Mouse (Mus musculus) embryo, embryonic 10.5 days (tissue): ENCODE results near the gene Rasal1.

Source experiments
- DNase-seq: peaks from one replicate; pipeline ENCODE4 v3.0.0-alpha.2; 2015; ENCODE audit warnings: low spot score

The Rasal1 gene

DNA sequence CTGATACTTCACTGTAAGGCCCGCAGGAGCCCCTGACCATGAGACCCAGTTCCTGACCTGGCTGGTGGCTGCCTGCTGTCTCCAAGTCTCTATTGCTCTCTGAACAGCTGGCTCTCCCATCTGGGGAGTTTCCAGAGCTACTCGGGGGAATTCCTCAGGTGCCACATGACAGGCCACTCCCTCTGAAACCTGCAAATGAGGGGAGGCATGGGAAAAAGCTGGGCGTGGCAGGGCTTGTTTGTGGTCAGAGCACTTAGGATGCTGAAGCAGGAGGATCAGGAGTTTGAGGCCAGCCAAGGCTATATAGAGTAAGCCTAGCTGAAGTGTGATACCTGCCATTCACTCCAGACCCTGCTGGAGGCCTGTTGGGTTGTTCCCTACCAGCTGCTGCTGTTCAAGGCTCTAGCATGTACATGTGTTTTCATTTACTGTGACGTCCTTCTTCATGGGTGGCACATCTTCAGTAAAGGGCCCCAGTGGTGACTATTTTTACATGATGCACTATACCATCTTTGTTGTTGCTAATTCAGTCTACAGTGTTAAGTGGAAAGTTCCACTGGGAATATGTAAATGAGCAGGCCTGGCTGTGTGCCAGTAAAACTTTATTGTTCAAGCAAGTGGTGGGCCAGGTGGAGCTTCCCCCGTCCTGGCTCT, 26.3 kb upstream of the Rasal1 start:
- no peak for DNase-seq

DNA sequence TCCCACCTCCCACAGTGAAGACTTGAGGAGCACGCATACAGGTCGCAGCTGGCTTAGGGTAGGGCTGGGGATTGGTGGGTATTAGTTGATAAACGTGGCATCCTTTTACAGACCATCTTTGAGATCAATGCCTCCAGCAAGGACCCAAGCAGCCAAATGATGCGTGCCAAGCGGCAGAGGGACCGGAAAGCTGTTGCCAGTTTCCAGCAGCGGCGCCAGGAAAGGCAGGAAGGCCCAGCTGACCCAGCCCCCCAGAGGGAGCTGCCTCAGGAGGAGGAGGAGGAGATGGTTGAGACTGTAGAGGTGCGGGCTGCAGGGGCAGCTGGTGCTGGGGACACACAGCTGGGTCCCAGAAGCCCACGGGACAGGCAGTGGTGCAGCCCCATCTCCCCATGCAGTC, 24.2 kb upstream of the Rasal1 start:
- DNase-seq, result no peak

DNA sequence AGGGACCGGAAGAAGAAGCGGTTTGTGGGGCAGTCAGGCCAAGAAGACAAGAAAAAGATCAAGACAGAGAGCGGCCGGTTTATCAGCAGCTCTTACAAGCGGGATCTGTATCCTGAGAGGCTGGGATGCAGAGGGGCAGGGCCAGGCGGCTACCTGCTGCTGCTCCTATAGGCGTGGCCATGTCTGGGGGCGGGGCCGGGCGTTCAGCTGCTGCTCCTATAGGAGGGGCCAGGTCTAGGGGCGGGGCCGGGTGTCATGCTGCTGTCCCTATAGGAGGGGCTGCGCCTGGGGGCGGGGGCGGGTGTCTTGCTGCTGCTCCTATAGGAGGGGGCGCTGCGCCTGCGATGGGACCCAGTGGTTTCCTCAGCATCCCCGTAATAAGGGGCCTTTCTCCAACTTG, 22.2 kb upstream of the Rasal1 start:
- peak; percentile 68 for DNase-seq

DNA sequence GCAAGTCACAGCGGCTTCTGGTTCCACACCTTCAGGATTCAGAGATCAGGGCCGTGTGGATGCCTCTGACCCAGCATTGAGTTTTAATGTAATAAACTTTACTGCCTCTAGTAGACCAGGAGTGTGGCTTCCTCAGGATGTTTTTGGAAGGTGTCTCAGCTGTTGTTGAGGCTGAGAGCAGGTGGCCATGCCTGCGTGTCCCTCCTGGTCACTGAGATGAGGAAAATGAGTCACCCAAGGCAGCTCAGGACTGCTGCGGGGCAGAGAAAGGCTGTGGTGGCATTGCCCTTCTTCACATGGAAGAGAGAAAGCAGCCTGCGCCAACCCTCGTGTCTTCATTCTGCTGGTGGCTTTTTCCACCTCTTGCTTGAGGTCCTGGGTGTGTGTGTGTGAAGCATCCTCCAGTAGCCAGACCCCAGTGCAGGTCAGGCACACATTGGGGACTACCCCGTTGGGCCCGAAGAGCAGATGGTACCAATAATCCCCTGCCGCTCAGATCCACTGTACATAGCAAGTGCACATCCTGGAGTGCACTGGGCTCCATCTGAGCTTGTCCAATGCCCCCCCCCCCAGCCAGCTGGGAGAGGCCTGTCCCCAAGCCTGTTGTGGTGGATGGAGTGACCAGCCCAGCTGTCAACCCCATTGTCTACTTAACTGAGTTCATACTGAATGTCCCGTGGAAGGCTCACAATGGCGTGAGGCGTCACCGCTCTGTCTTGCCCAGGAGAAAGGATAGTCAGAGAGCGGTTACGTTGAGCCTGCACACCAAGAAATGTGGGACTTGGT, 20.9 kb upstream of the Rasal1 start:
- no peak for DNase-seq

DNA sequence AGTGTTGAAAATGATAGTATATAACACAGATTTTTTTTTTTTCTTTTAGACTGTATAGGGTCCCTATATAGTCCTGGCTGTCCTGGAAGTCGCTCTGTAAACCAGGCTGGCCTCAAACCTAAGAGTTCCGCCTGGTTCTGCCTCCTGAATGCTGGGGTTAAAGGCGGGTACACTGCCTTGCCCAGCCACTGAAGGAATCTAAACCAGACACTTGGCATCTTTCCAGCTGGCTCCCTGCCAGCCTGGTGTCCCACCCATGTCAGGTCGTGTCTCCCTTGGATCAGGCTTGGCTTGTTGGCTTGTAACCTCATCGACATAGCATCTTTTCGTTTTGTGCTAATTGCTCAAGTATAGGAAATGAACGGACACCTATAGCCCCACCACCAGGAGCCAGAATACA, 20.0 kb upstream of the Rasal1 start:
- DNase-seq, result no peak

DNA sequence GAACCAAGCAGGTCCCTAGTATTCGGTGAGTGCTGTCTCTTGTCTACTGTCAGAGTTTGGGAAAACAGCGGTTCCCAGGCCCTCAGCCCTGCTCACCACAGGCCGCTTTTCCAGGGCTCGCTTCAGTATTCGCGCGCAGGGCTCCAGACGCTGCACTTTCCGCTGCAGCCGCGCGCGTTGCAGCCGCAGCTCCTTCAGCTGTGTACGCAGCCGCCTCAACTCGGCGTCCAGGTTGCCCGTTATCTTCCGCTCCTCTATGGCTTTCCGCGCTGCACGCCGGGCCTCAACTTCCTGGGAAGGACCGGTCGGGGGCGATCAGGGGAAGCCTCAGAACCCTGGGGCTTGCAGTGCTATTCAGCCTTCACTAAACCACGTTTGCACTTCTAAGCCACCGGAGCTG, 17.5 kb upstream of the Rasal1 start:
- DNase-seq, result peak; percentile 41

DNA sequence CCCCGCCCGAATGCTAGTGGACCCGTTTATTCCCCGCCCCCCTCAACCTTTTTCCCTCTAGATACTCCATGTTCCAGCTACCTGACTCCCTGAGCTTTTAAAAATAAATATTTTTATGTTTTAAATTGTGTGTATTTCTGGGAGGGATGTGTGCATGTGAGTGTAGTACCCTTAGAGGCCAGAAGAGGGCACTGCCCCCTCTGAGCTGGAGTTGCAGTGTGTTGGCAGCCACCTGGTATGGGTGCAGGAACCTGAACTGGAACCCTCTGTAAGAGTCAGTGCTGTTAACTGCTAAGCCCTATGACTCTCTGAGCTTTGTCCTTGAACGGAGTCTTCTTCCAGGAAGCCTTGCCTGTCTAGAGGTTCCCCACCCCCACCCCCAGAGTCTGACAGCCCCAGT, 16.7 kb upstream of the Rasal1 start:
- DNase-seq, result no peak

DNA sequence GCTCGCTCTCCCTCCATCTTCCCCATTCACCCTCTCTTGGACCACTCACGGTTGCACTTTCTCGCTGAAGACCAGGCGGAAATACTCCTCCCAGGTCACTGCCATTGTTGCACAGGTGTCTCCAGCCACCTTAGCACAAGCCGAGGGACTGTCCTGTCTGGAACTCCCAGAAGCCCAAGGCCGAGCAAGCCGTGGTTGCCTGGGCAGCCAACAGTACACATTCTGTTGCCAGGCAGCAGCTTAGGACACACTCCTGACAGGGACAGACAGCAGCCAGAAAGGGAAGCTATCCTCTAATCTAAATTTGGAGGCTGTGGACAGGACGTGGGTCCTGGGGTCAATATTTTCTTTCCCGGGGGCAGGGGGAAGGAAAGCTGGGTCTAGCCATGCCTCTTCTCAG, 14.5 kb upstream of the Rasal1 start, which contains the start of gene Cfap73:
Cfap73 (minus strand) TSS at position 105 of the 400 bp plus-strand sequence.
- no peak for DNase-seq

DNA sequence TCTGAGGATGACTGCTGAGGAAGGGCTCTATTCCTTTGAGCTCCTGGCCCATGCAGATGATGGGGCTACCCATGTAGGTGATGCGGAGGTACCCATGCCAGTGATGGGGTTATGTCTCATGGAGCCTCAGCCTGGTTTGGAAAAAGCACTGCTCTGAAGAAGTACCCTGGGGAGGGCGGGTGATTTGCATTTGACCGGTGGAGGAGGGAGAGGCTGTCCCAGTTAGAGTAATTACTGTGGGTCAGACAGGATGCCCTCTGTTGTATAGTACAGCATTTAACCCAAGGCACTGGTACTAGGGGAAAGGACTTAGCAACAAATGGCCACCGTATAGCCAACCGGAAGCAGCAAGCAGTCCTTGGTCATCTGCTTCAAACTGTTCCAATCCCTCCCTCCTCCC, 13.8 kb upstream of the Rasal1 start:
- no peak for DNase-seq

DNA sequence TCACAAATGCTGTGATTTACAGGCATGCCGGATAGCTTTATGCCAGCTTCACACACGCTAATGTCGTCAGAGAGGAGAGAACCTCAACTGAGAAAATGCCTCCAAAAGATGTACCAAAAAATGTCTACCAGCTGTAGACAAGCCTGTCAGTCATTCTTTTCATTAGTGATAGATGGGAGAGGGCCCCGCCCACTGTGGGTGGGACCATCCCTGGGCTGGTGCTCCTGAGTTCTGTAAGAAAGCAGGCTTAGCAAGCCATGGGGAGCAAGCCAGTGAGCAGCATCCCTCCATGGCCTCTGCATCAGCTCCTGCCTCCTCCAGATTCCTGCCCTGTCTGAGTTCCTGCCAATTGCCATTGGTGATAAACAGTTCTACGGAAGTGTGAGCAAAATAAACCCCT, 13.0 kb upstream of the Rasal1 start:
- no peak for DNase-seq

DNA sequence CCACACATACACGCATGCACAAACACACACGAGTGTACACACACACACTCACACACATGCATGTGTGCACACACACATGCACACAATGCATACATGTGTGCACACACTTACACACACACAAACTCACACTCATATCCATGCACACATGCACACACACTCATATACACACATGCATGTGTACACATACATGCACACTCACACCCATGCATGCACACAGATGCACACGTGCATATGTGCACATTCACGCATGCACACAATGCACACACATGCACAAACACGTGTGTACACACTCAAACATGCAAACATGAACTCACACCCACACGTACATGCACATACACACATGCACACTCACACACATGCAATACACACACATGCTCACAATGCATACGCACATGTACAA, 8.5 kb upstream of the Rasal1 start:
- no peak for DNase-seq

DNA sequence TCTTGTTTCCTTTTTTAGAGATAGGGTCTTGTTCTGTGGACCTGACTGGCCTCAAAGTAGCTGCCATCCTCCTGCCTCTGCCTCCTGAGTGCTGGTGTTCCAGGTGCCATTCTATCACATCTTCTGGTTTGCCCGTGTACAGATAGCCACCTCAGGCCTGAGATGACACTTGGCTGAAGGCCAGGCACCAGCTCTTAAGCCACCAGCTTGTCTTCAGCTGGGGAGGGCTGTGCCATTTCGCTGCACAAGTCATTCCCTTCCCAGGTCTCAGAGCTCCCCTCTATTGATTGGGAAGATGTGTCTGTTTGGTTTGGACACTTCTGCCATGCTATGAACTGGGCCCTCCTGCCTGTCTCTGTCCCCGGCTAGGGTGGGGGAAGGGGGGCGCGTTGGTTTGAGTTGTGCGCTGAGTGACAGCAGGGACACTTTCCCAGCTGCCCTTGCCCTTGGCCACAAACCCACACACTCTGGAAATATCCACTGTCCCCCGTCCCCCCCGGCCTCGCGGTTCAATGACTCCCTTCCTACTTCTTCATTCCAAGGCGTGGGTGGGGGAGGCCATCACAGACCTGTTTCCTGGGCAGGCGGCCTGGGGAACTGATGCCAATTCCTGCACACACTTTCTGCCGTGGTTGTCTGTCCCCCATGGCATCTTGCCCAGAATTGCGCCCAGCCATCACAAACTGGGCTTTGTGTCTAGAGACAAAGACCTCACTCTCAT, 5.1 kb upstream of the Rasal1 start:
- no peak for DNase-seq

DNA sequence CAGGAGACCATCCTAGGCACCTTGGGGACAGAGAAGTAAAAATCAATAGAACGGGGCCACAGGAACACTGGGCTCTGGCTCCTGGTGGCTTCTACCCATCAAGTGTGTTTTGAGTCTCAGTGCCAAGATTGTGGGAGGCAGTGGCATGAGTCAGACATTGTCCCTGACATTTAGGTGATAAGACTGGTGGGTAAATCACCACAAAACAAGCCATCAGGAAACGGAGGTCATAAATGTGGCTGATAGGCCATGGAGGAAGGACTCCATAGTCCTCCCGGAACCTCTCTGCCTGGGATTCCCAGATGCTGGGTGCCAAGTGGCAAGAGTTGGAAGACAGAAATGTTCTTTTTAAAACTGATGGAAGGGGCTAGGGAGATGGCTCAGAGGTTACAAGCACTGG, 4.4 kb upstream of the Rasal1 start:
- no peak for DNase-seq

DNA sequence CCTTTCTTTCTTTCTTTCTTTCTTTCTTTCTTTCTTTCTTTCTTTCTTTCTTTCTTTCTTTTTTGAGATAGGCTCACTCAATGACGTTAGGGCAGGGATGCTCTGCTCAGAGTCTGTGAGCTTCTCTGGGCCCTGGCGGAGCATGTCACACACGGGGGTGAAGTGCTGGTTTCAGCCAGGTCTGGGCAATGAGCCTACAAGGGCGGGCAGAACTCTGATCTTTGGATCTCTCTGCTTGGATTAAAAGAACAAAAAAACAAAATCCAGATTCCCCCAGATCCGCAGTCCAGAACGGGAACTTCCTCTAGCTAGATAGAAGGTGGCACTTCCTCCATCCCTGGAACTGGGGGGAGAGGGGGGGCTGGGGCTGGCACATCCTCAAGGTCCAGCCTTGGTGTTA, 2.8 kb upstream of the Rasal1 start:
- no peak for DNase-seq

DNA sequence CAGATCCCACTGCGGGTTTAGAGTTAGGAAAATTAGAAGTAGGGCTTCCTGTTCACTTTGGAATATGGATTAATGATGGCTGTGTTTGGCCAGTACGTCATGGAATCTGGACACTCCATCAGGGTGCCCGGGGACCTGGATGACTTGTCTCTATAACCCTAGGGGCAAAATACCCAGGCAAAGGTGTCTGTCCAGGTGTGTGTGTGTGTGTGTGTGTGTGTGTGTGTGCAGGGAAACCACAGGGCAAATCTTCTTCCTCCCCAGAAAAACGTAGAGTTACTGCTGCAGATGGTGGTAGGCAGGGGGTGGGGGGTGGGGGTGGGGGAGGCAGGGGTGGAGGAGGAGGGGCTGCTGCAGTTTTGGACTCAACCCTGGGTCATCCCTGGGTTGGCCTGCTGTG, 1.3 kb upstream of the Rasal1 start:
- DNase-seq, result no peak

DNA sequence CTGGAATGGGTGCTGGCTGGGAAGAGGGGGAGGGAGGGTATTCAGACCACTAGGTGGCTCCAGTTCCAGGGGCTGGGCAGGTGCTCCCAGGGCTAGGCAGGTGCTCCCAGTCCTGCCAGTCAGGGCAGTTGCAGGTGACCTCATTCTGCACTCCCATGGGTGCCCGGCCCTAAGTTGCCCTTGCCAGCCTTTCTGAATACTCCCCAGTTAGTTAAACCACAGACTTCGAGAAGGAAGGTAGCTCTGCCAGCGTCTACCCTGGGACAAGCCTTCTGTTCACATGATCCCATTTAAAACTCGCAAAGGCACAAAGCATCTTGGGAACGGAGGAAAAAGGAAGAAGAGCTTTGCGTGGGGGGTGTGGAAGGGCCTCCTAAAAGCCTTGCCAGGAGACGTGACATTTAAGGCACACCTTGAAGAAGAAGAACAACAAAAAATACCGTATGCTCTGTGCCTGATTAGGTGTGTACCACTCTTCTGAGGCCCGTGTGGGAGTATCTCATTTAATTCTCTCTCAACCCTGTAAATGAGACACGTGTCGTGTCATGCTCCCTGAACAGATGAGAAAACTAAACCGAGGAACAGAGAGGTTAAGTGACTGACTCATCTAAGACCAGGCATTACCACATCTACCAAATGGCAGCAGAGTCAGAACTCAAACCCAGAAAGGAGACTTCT, 659 bp upstream of the Rasal1 start:
- no peak for DNase-seq

DNA sequence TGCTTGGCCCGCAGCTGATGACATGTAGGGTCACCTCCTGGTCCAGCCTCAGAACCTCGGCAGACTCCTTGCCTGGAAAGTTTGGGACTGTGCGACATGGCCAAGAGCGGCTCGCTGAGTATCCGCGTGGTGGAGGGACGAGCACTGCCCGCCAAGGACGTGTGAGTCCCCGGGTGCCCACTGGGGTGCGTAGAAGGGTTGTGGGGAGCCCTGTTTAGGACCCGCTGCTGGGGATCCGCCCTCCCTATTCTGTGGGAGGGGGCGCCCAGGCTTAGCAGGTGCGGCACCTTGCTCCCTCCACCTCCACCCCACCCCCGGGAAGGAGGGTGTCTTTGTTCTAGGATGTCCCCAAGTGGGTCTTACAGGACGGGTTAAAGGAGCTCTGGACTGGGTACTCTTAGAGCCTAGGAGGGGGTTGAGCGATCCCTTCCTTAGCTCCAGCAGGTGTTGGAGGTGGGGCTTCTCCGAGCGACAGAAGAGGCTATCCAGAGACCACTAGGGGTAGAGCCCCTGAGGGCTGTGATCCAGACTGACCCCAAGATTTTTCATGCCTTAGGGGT, 842 bp downstream of the Rasal1 start:
- peak; percentile 20 for DNase-seq

DNA sequence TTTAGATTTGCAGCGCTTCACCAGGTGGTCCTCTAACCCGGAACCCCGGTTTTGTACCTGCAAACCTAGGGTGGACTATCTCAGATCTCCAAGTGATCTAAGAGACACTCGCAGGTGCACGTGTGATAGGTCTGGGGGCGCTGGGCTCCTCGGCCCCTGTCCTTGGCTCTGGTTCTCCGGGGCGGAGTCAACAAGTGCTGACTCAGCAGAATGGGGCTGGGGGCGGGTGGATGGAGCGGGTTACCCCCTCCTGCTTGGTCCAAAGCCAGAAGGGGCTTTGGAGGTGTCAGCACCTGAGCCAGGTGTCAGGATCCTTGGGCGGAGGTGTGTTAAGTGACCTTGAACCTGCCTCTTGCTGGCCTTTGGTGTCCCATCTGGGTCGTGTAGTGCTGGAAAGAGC, 1.3 kb downstream of the Rasal1 start:
- DNase-seq, result no peak

DNA sequence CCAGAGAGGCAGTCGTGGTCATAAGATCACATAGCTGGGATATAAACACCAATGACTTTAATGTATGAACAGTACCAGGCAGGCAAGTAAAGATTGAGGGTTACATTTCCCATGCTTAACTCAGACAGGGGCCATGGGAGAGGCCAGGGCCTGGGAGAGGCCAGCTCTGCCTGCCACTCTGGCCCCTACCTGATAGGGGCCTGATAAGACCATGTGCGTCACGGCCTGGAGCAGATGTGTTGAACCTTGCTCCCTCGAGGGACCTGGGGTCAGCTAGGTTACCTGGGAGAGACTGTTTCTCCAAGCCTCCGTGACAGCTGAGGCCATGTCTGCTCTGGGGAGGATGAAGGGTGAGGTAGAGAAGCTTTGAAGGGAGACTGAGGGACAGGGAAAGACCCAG, 2.6 kb downstream of the Rasal1 start:
- DNase-seq, result no peak

DNA sequence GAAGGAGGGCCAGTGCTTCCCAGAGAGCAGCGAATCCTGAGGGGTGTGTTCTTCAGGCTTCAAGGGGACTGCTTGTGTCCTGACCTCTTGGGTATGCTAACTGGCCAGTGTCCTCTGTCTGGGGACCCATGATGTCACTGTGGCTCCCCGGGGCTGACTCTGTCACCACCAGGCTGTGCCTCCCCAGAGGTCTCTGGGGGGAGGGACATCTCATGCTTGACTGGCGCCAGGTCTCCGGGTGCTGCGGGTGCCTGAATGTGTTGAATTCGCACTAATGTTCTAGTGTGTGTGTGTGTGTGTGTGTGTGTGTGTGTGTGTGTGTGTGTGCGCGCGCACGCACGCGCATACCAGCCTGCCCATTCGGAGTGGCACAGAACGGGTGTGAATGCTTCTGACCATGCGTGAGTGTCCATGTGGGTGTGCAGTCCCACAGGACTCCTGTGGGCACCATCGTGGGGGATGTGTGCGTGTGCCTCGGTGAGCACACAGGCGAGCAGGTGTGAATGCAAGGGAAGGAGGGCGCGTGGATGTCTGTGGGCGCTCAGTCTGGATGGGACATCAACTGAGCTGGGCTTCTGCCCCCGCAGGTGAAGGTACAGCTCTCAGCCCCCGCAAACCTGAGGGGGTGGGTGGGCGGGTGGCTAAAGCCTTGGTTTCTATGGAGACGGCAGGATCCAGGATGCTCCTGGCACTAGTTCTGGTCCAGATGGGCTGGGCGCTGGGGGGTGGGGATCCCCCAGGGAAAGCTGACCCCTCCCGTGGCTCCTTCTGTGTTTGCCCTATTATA, 4.5 kb downstream of the Rasal1 start:
- no peak for DNase-seq

DNA sequence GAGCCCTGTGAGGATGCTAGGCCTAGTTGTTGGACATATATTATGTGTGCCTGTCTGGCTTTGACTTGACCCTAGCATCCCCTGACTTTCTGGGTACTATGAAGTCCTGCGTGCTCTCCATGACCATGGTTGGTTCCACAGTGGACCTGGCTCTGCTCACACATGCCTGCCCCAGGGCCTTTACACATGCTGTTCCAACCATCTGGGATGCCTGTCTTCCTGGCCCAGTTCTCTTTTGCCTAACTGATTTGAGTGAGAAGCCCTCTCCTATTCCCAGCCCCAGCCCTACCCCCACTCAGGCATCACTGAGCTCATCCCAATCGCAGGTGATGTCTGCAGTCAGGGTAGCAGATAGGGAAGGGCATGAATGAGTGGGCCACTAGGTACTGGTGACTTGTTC, 5.3 kb downstream of the Rasal1 start:
- DNase-seq, result no peak
